Comparison of ENCODE assay signal across 8 mouse cellular contexts in the genomic region with DNA sequence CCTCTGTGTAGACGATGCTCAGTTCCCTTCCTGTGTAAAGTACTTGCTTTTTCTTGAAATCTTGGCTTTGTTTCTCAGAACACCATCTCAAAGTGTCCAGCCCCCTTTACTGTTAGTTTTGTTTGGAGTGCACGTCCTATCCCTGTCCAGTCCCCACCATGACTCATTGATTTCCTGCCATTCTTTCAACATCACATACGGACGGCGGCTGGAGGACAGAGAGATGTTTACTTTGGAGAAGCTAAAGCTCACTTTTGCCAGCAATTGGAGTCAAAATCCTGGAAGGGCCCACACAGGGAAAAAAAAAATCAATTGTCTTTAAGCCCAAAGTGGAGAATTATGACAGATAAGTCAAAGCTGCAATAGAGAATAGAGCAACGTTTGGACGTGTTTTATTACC. TPM values are rescaled to one million over a fixed set of nuclear protein-coding genes. Genes with fewer than 3 reads are reported as not detected.
DNase-seq lines count a peak whose midpoint lies in the region; ATAC-seq and TF ChIP-seq lines count a peak whose summit lies in the region.

No protein-coding gene starts in this region.

- TF ChIP-seq CTCF in lung, postnatal 0 days (IDR thresholded peaks at IDR 0.05): no peak

- no peak overlapping the region for H3K4me3 ChIP-seq in brown adipose tissue, adult 24 weeks (ENCODE audit: insufficient read depth, low read depth, low read length)
- no peak overlapping the region for H3K4me3 ChIP-seq in intestine, embryonic 16.5 days (ENCODE audit: low read length)
- no peak overlapping the region for H3K4me3 ChIP-seq in lung, postnatal 0 days (ENCODE audit: low read depth, low read length)

- H3K4me2 ChIP-seq in intestine, embryonic 16.5 days (ENCODE audit: low read depth, low read length): no peak overlapping the region
- H3K4me2 ChIP-seq in lung, postnatal 0 days (replicated peaks; ENCODE audit: low read depth, low read length): no peak overlapping the region

- DNase-seq in adrenal gland, adult (ENCODE audit: inconsistent age in 2 of 2, low spot score in 1 of 2): peak; percentile 35 to 78
- DNase-seq in adrenal gland, postnatal 25 days: no peak
- DNase-seq in lung, postnatal 0 days (ENCODE audit: low spot score): peak; percentile 96
- no peak for DNase-seq in left cerebral cortex, postnatal 4 days
- DNase-seq in ovary, postnatal 14 days (ENCODE audit: low spot score): no peak
- no peak for DNase-seq in thymus, postnatal 10 days (ENCODE audit: low spot score in 2 of 2)

- H3K9ac ChIP-seq in intestine, embryonic 16.5 days (ENCODE audit: low read depth, low read length): no peak overlapping the region
- no peak overlapping the region for H3K9ac ChIP-seq in lung, postnatal 0 days (replicated peaks; ENCODE audit: low read depth)

- no peaks in the 10 kb centered on the region for H3K27me3 ChIP-seq in intestine, embryonic 16.5 days (replicated peaks; ENCODE audit: control insufficient read depth, insufficient read depth, low read length)
- H3K27me3 ChIP-seq in lung, postnatal 0 days (replicated peaks; ENCODE audit: insufficient read depth, low read length): no peaks in the 10 kb centered on the region

- WGBS in intestine, embryonic 16.5 days: 28% methylated on average over 7 of the region's 7 CpGs
- WGBS in lung, postnatal 0 days: 15% methylated on average over 7 of the region's 7 CpGs

- H3K36me3 ChIP-seq in intestine, embryonic 16.5 days (ENCODE audit: control insufficient read depth, insufficient read depth, low read length): no peaks in the 10 kb centered on the region
- H3K36me3 ChIP-seq in lung, postnatal 0 days (ENCODE audit: insufficient read depth, low read length): no peaks in the 10 kb centered on the region

- peak; percentile 76 for ATAC-seq in intestine, embryonic 16.5 days
- ATAC-seq in lung, postnatal 0 days: peak; percentile 95

- 0 out of 2 replicates have a peak overlapping the region, but pooled peaks have one; percentile 29 for H3K27ac ChIP-seq in brown adipose tissue, adult 24 weeks (replicated peaks; ENCODE audit: low read depth, low read length)
- 0 out of 2 replicates have a peak overlapping the region, but pooled peaks have one; percentile 29 for H3K27ac ChIP-seq in intestine, embryonic 16.5 days (ENCODE audit: low read length)
- H3K27ac ChIP-seq in lung, postnatal 0 days (ENCODE audit: low read length): peak overlapping the region; percentile 63

- H3K4me1 ChIP-seq in brown adipose tissue, adult 24 weeks (ENCODE audit: control insufficient read depth, insufficient read depth, insufficient read length, low read length): peaks cover 8% of the 10 kb centered on the region; the same call in 1 of the 2 replicates
- H3K4me1 ChIP-seq in intestine, embryonic 16.5 days (ENCODE audit: control insufficient read depth, insufficient read depth, low read length): 0 out of 2 replicates have a peak, but pooled peaks cover 3% of the 10 kb centered on the region
- H3K4me1 ChIP-seq in lung, postnatal 0 days (ENCODE audit: insufficient read depth, low read depth, low read length): peaks cover 2% of the 10 kb centered on the region; the same call in 1 of the 2 replicates

- no peaks in the 10 kb centered on the region for H3K9me3 ChIP-seq in intestine, embryonic 16.5 days (ENCODE audit: control insufficient read depth, low read length)
- no peaks in the 10 kb centered on the region for H3K9me3 ChIP-seq in lung, postnatal 0 days (ENCODE audit: low read length)

- TF ChIP-seq EP300 in lung, postnatal 0 days (IDR thresholded peaks at IDR 0.05): peak; percentile 99

- intact Hi-C loops in left cerebral cortex, postnatal 4 days (cut with DNase I): no loop called here

RNA-seq across cellular contexts. Expression of a gene that starts 51.8 kb away (rescaled TPM):
- not detected in 2 replicates for total RNA-seq in adrenal gland, postnatal 25 days (2021)
- not detected in 2 replicates for polyA plus RNA-seq in brown adipose tissue, adult 24 weeks (2012; ENCODE audit: insufficient read depth, insufficient read length, missing spikeins)
- polyA plus RNA-seq in intestine, embryonic 16.5 days (2015; fragmentation: Nextera tagmentation; extraction: Ambion mirVana): not detected in 2 replicates
- polyA plus RNA-seq in lung, postnatal 0 days (2015; fragmentation: Nextera tagmentation; extraction: Ambion mirVana): not detected in 2 replicates
- total RNA-seq in left cerebral cortex, postnatal 4 days (2021): not detected

Comparison
In these comparisons a context has a peak if more than half of its experiments do, and no peak if none do; other contexts are left out.
1. DNase-seq: peak in adrenal gland, adult (2 of 2) and lung, postnatal 0 days (single experiment); none in adrenal gland, postnatal 25 days (single experiment), left cerebral cortex, postnatal 4 days (single experiment), ovary, postnatal 14 days (single experiment) and thymus, postnatal 10 days (0 of 2).
2. Peak in every context shown above with its lines, with median percentiles within 50 percentile points of each other: H3K27ac ChIP-seq.